17 mouse cellular contexts compared by ENCODE assay signal in genomic region chr19:7548924-7549323, GRCm38 (mm10). TPM values are rescaled to one million over a fixed set of nuclear protein-coding genes. Genes with fewer than 3 reads are reported as not detected.
"Had no signal": no experiment of that assay in that cellular context is flagged by ENCODE, and none has a peak within 500 bp of the region (broad histone marks: within the 10 kb centered on the region; RNA-seq: fewer than 3 reads in every experiment).

No protein-coding gene starts in this region.

- H3K4me1 ChIP-seq: neural tube, embryonic 13.5 days; neural tube, embryonic 15.5 days; stomach, embryonic 15.5 days had no signal

- H3K9me3 ChIP-seq: neural tube, embryonic 15.5 days; stomach, embryonic 15.5 days had no signal

- H3K9ac ChIP-seq: neural tube, embryonic 13.5 days; neural tube, embryonic 15.5 days; stomach, embryonic 15.5 days had no signal

- H3K27me3 ChIP-seq: neural tube, embryonic 13.5 days; neural tube, embryonic 15.5 days; stomach, embryonic 15.5 days had no signal

- DNase-seq: retina, postnatal 1 day; right cerebral cortex, adult 18-20 months; right cerebral cortex, postnatal 14 days; right cerebral cortex, postnatal 25 days; right cerebral cortex, postnatal 4 days; spleen, adult 18-20 months; thymus, adult 18-20 months; thymus, adult 2 months; thymus, postnatal 14 days; thymus, postnatal 25 days; thymus, postnatal 36 days; thymus, postnatal 4 days had no signal

- H3K4me3 ChIP-seq: neural tube, embryonic 13.5 days; neural tube, embryonic 15.5 days; stomach, embryonic 15.5 days had no signal

- H3K27ac ChIP-seq: neural tube, embryonic 13.5 days; neural tube, embryonic 15.5 days; stomach, embryonic 15.5 days; stomach, postnatal 0 days had no signal

- H3K4me2 ChIP-seq: neural tube, embryonic 13.5 days; neural tube, embryonic 15.5 days; stomach, embryonic 15.5 days had no signal

- H3K36me3 ChIP-seq: neural tube, embryonic 13.5 days; neural tube, embryonic 15.5 days; stomach, embryonic 15.5 days had no signal

RNA-seq across cellular contexts. Expression of gene Lgals12, which starts 58.1 kb away (rescaled TPM):
- total RNA-seq: neutrophil, adult 5-6 weeks had no signal
